Mouse (Mus musculus) layer of hippocampus, postnatal 10 days (tissue): ENCODE results near the gene Srrt. TPM values are rescaled to one million over a fixed set of nuclear protein-coding genes. Genes with fewer than 3 reads are reported as not detected.

Experiments used
- DNase-seq, 2 experiments: peaks; one replicate each; pipeline ENCODE4 v3.0.0; 2021; ENCODE audit warnings: low spot score in 2 of 2
- long read RNA-seq: library from polyadenylated mRNA; stranded (forward); transcript quantifications from one replicate; pipeline ENCODE4 v2.0.0, GENCODE M21; 2023
- total RNA-seq, 2 experiments: library from RNA; stranded (reverse); gene quantifications; 2 replicates each; pipeline ENCODE4 v1.2.3; 2021

Srrt gene
- 100 to 1,000 TPM; 188 to 191 TPM for total RNA-seq
- long read RNA-seq, transcript Srrt-201 (20 exons, 3,024 nt), result major isoform, 8 of 49 reads
- long read RNA-seq, partial matches to known transcripts, result 33 of 49 reads
- long read RNA-seq, other reads (novel, unspliced or antisense), result 8 of 49 reads

GRCm38 (mm10) chr5:137307071-137307912 lies at the start of gene Srrt:
Gene Srrt (minus strand): TSS chr5:137307674.
- DNase-seq, result peak; percentile 89 to 90

GRCm38 (mm10) chr5:137354091-137354490 lies 46.6 kb upstream of the Srrt start:
- no peak for DNase-seq

GRCm38 (mm10) chr5:137352011-137352975 lies 44.8 kb upstream of the Srrt start:
- no peak for DNase-seq

- no peak for DNase-seq
Observed at GRCm38 (mm10) chr5:137351394-137351793, 43.9 kb upstream of the Srrt start.

DNA sequence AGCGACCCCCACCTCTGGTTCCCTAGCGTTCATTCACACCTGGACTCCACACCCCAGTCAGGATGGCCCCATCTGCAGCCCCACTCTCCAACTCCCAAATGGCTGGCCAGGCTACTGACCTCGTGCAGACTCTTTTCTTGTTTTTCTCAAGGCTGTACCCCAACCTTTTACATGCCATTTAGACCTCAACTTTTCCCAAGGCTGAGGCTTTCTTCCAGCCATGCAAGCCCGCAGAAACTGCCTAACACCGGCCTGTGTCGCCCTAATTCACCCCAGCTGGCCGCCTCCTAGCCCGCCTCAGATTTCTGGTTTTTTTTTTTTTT lies 43.5 kb upstream of the Srrt start:
- no peak for DNase-seq

- no peak for DNase-seq
Observed at GRCm38 (mm10) chr5:137350205-137351057, 43.0 kb upstream of the Srrt start.

- DNase-seq, result peak; percentile 63 to 75
Observed at GRCm38 (mm10) chr5:137349384-137350204, 42.1 kb upstream of the Srrt start, which contains the start of gene Ephb4. Gene Ephb4 (plus strand): TSS chr5:137350109.

DNA sequence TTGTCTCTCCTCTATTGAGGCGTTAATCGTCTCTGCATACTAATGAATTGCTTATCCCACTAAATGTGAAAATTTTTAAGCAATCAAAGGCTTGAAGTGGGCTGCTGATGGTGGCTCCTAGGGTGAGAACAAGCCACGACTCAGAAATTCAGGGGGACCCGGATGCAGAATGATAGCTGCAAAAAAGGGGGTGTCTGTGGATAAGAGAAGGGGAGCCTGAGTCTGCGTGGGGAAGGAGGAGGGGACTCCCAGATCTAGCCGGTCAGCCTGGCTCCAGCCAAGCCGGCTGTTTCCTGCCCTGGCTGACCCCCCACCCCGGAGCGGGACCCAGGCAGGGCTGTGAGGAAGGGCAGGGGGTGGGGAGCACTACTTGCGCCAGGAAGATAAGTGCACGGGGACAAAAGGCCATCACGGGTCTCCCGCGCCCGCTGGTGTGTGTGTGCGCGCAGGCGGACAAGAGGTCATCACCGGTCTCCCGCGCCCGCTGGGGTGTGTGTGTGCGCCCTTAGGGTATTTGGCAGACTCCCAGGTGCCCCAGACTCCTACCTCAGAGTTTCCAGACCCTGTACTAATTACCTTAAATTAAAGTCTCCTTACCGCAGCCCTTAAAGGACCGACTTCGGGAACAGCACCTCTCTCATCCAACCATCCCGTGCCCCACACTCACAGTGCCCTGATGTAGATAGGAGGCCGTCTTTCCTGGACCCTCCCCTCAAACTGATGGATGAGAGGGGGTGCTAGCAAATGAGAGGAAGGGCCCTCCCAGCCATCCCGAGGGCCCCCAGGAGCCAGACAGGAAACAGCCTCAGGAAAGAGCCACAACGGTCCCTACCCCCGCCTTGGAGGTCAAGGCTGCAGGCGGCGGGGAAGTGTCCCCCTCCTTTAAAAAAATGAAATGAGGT lies 41.3 kb upstream of the Srrt start:
- DNase-seq, result no peak

DNA sequence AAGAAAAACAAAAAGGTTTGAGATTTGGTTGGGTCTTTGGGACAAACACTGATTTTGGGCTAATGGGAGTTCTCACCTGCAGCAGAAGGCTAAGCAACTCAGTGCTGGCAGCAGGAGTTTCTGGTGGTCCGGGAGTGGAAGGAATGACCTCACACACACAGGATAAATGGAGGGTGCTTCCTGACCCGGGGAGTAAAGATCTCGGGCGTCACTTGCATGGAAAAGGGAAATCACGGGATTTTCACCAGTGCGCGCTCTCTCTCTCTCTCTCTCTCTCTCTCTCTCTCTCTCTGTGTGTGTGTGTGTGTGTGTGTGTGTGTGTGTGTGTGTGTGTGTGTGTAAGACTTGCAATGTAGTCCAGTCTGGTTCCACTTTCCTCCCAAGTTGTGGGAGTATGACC lies 40.4 kb upstream of the Srrt start:
- no peak for DNase-seq

GRCm38 (mm10) chr5:137346983-137347382 lies 39.5 kb upstream of the Srrt start:
- DNase-seq, result no peak

- DNase-seq, result no peak
Observed at GRCm38 (mm10) chr5:137346388-137346787, 38.9 kb upstream of the Srrt start.

DNA sequence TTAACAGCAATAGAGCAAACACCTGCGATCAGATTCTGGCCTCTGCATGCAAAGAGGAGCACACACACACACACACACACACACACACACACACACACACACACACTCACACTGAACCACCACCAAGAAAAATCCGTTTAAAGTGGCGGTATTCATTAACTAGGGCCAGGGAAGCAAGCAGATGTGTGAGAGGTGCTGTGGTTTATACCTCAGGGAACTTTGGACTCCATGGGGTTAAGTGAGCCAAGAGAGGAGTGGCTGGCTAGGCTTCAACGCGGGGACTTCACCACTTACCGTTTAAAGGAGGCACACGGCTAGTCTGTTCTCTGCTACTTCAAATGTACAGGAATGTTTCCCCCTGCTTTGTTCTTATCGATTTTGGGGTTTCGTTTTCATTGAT lies 38.3 kb upstream of the Srrt start:
- no peak for DNase-seq

- no peak for DNase-seq
Observed at GRCm38 (mm10) chr5:137343869-137344268, 36.4 kb upstream of the Srrt start.

DNA sequence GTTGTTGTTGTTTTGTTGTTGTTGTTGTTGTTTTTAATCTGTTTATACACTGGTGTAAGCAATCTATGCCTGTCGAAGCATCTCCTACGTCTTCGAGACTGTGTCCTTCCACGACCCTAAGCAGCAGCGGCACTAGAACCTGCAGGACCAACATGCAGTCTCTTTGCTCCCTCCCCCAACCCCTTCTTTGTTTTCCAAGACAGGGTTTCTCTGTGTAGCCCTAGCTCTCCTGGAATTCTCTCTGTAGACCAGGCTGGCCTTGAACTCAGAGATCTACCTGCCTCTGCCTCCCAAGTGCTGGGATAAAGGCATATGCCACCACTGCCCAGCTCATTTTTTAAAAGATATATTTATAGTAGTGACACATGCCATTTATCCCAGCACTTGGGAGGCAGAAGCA lies 35.9 kb upstream of the Srrt start:
- DNase-seq, result no peak

- DNase-seq, result no peak
Observed at GRCm38 (mm10) chr5:137342407-137343012, 35.0 kb upstream of the Srrt start.

- DNase-seq, result no peak
Observed at GRCm38 (mm10) chr5:137340222-137340621, 32.7 kb upstream of the Srrt start.

DNA sequence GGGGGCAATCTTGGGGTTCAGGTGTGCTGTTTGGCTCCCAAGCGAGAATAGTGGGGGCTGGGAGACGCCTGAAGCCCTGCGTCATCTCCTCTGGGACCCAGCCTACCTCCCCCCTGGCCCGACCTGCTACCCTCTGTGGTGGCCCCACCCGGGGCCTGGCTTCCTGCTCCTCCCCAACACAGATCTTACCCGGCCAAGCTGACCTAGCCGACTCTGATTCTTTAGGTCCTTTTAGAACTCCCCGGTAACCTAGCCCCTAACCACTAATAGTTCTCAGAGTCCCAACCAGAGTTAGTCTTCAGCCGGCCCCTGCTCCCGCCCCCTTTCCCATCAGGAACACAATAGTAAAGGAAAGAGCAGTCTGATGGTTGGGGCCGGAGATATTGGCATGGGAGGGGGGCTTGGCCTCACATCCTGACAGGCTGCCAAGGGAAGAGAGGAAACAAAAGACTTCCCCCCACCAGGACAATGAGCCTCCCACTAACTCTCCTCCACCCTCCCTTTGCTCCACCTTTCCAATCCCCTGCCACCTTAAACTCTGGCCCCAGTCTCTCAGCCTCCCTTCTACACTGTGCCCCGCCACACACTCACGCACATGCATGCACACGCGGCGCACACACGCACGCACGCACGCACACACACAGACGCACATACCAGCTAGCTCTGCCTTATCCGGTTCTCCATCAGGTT lies 32.0 kb upstream of the Srrt start:
- DNase-seq, result peak; percentile 30 to 46
